9 mouse cellular contexts compared by ENCODE assay signal in the genomic region with DNA sequence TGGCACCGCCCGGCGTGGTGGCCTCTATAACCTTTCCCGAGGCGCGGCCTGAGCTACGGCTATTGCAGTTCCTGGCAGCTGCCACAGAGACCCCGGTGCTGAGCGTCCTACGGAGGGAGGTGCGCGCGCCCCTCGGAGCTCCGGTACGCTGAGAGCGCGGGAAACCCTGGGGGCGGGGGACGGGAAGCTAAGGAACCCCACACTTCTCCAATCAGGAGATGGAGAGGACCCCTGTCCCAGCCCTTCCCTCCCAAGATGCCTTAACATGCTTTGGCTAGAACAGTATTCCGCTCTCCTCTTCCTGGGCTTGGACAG. TPM values are rescaled to one million over a fixed set of nuclear protein-coding genes. Genes with fewer than 3 reads are reported as not detected.
A peak's percentile ranks its signal among the peaks of the same experiment; 100 is the strongest.
DNase-seq lines count a peak whose midpoint lies in the region; ATAC-seq and TF ChIP-seq lines count a peak whose summit lies in the region.
"Had no signal": no experiment of that assay in that cellular context is flagged by ENCODE, and none has a peak within 500 bp of the region (broad histone marks: within the 10 kb centered on the region; RNA-seq: fewer than 3 reads in every experiment).

No protein-coding gene starts in this region.

- no peak for TF ChIP-seq CTCF in kidney, postnatal 0 days (IDR thresholded peaks at IDR 0.05; ENCODE audit: low read depth)
- no peak for TF ChIP-seq CTCF in midbrain, postnatal 0 days (IDR thresholded peaks at IDR 0.05)

- peak overlapping the region; percentile 44 for H3K9ac ChIP-seq in kidney, postnatal 0 days (ENCODE audit: low read depth, low read length)
- peak overlapping the region; percentile 61 for H3K9ac ChIP-seq in embryonic facial prominence, embryonic 11.5 days (replicated peaks; ENCODE audit: low read length)
- H3K9ac ChIP-seq in intestine, embryonic 14.5 days (ENCODE audit: low read length): peak overlapping the region; percentile 34; the same call in 1 of the 2 replicates
- H3K9ac ChIP-seq in midbrain, postnatal 0 days (replicated peaks; ENCODE audit: low read length, poor library complexity, severe bottlenecking): peak overlapping the region; percentile 51

- H3K27ac ChIP-seq in kidney, postnatal 0 days: no peak overlapping the region
- no peak overlapping the region for H3K27ac ChIP-seq in embryonic facial prominence, embryonic 11.5 days (replicated peaks; ENCODE audit: low read depth, low read length)
- no peak overlapping the region for H3K27ac ChIP-seq in intestine, embryonic 14.5 days (ENCODE audit: low read depth)
- H3K27ac ChIP-seq in midbrain, postnatal 0 days (ENCODE audit: low read depth, low read length): no peak overlapping the region

- no peaks in the 10 kb centered on the region for H3K9me3 ChIP-seq in kidney, postnatal 0 days (replicated peaks; ENCODE audit: low read length)
- no peaks in the 10 kb centered on the region for H3K9me3 ChIP-seq in embryonic facial prominence, embryonic 11.5 days (replicated peaks; ENCODE audit: control insufficient read depth, low read length)
- H3K9me3 ChIP-seq in intestine, embryonic 14.5 days (ENCODE audit: control insufficient read depth, low read length): no peaks in the 10 kb centered on the region
- H3K9me3 ChIP-seq in midbrain, postnatal 0 days (ENCODE audit: low read length): no peaks in the 10 kb centered on the region

- peaks cover 34% of the 10 kb centered on the region for H3K36me3 ChIP-seq in kidney, postnatal 0 days (ENCODE audit: insufficient read depth, low read length)
- peaks cover 7% of the 10 kb centered on the region for H3K36me3 ChIP-seq in embryonic facial prominence, embryonic 11.5 days (replicated peaks; ENCODE audit: control insufficient read depth, insufficient read depth, low read depth, low read length)
- H3K36me3 ChIP-seq in intestine, embryonic 14.5 days (ENCODE audit: control insufficient read depth, insufficient read depth, low read length): peaks cover 33% of the 10 kb centered on the region
- H3K36me3 ChIP-seq in midbrain, postnatal 0 days (ENCODE audit: insufficient read depth, low read length): peaks cover 33% of the 10 kb centered on the region

- peak overlapping the region; percentile 76 for H3K4me2 ChIP-seq in kidney, postnatal 0 days (ENCODE audit: low read length)
- peak overlapping the region; percentile 89 for H3K4me2 ChIP-seq in embryonic facial prominence, embryonic 11.5 days (ENCODE audit: low read depth, low read length)
- H3K4me2 ChIP-seq in intestine, embryonic 14.5 days (ENCODE audit: low read length): peak overlapping the region; percentile 56
- peak overlapping the region; percentile 65 for H3K4me2 ChIP-seq in midbrain, postnatal 0 days (ENCODE audit: low read depth, low read length, poor library complexity, severe bottlenecking)

- peak overlapping the region; percentile 38 for H3K4me3 ChIP-seq in kidney, postnatal 0 days (replicated peaks; ENCODE audit: low read depth, low read length)
- H3K4me3 ChIP-seq in embryonic facial prominence, embryonic 11.5 days (ENCODE audit: low read depth, low read length): peak overlapping the region; percentile 46
- peak overlapping the region; percentile 45 for H3K4me3 ChIP-seq in intestine, embryonic 14.5 days (ENCODE audit: low read depth, low read length)
- peak overlapping the region; percentile 38 for H3K4me3 ChIP-seq in midbrain, postnatal 0 days (ENCODE audit: low read depth, low read length)

- no peaks in the 10 kb centered on the region for H3K27me3 ChIP-seq in kidney, postnatal 0 days (ENCODE audit: insufficient read depth, low read length)
- peaks cover 2% of the 10 kb centered on the region; the same call in 1 of the 2 replicates for H3K27me3 ChIP-seq in embryonic facial prominence, embryonic 11.5 days (ENCODE audit: control insufficient read depth, insufficient read depth, low read length)
- peaks cover 22% of the 10 kb centered on the region for H3K27me3 ChIP-seq in intestine, embryonic 14.5 days (replicated peaks; ENCODE audit: control insufficient read depth, insufficient read depth, low read length)
- H3K27me3 ChIP-seq in midbrain, postnatal 0 days (ENCODE audit: insufficient read depth, low read length): peaks cover 16% of the 10 kb centered on the region

- ATAC-seq in kidney, postnatal 0 days (replicated peaks; ENCODE audit: low FRiP score, low read depth): no peak
- no peak for ATAC-seq in embryonic facial prominence, embryonic 11.5 days (replicated peaks; ENCODE audit: insufficient number of reproducible peaks, low FRiP score, low TSS enrichment, low read depth)
- peak; percentile 13; the same call in 1 of the 2 replicates for ATAC-seq in intestine, embryonic 14.5 days (replicated peaks; ENCODE audit: low FRiP score, low TSS enrichment, low read depth)
- ATAC-seq in midbrain, postnatal 0 days (ENCODE audit: low FRiP score): no peak

- WGBS in kidney, postnatal 0 days: 4% methylated on average over 21 of the region's 21 CpGs
- 2% methylated on average over 21 of the region's 21 CpGs for WGBS in embryonic facial prominence, embryonic 11.5 days
- 4% methylated on average over 21 of the region's 21 CpGs for WGBS in intestine, embryonic 14.5 days
- 3% methylated on average over 20 of the region's 21 CpGs for WGBS in midbrain, postnatal 0 days

- H3K4me1 ChIP-seq in kidney, postnatal 0 days (replicated peaks; ENCODE audit: insufficient read depth, low read length): peaks cover 14% of the 10 kb centered on the region
- no peaks in the 10 kb centered on the region for H3K4me1 ChIP-seq in embryonic facial prominence, embryonic 11.5 days (ENCODE audit: control insufficient read depth, insufficient read depth, low read length)
- H3K4me1 ChIP-seq in intestine, embryonic 14.5 days (replicated peaks; ENCODE audit: control insufficient read depth, insufficient read depth, low read length): no peaks in the 10 kb centered on the region; the same call in none of the 2 replicates
- H3K4me1 ChIP-seq in midbrain, postnatal 0 days (ENCODE audit: insufficient read depth, low read length): no peaks in the 10 kb centered on the region

- DNase-seq in kidney, postnatal 0 days (ENCODE audit: low spot score): peak; percentile 14
- no peak for DNase-seq in kidney, postnatal 10 days
- peak; percentile 68 for DNase-seq in embryonic facial prominence, embryonic 11.5 days (ENCODE audit: low spot score)
- DNase-seq in intestine, embryonic 14.5 days (ENCODE audit: low spot score): peak; percentile 70
- DNase-seq in midbrain, postnatal 0 days (ENCODE audit: low spot score): no peak
- no peak for DNase-seq in Muller cell, postnatal 12 days (ENCODE audit: inconsistent ontology term)
- no peak for DNase-seq in cerebellum, adult 18-20 months
- DNase-seq in adrenal gland, adult 2 months: no peak
- DNase-seq: lung, postnatal 14 days had no signal

RNA-seq across cellular contexts. Expression of a gene that starts 0.6 kb away (rescaled TPM):
- polyA plus RNA-seq in kidney, postnatal 0 days (2015; fragmentation: Nextera tagmentation; extraction: Ambion mirVana): 0.17 and 0.20 TPM in 2 replicates
- 0.21 and 0.22 TPM in 2 replicates for polyA plus RNA-seq in embryonic facial prominence, embryonic 11.5 days (2014; fragmentation: Nextera tagmentation; extraction: Ambion mirVana)
- polyA plus RNA-seq in intestine, embryonic 14.5 days (2014; fragmentation: Nextera tagmentation; extraction: Ambion mirVana): 0.23 and 0.28 TPM in 2 replicates
- total RNA-seq in midbrain, postnatal 0 days (2014; rRNA removed): 0.42 and 2.2 TPM in 2 replicates
- 0.11 and 0.21 TPM in 2 replicates for polyA plus RNA-seq in midbrain, postnatal 0 days (2015; fragmentation: Nextera tagmentation; extraction: Ambion mirVana)
- total RNA-seq in adrenal gland, adult 2 months (2021): under 1 TPM in 1 of 2 experiments, not detected in 1; 0.31 TPM
- polyA plus RNA-seq in adrenal gland, adult 2 months (2012; rRNA removed): 0.09 and 0.17 TPM in 2 replicates

RNA-seq across cellular contexts. Expression of a gene that starts 11.2 kb away (rescaled TPM):
- 78.9 and 81.9 TPM in 2 replicates for polyA plus RNA-seq in kidney, postnatal 0 days (2015; fragmentation: Nextera tagmentation; extraction: Ambion mirVana)
- polyA plus RNA-seq in embryonic facial prominence, embryonic 11.5 days (2014; fragmentation: Nextera tagmentation; extraction: Ambion mirVana): 118 and 123 TPM in 2 replicates
- polyA plus RNA-seq in intestine, embryonic 14.5 days (2014; fragmentation: Nextera tagmentation; extraction: Ambion mirVana): 126 and 134 TPM in 2 replicates
- total RNA-seq in midbrain, postnatal 0 days (2014; rRNA removed): 72.6 and 87.6 TPM in 2 replicates
- 102 and 116 TPM in 2 replicates for polyA plus RNA-seq in midbrain, postnatal 0 days (2015; fragmentation: Nextera tagmentation; extraction: Ambion mirVana)
- 10 to 100 TPM; 29.4 to 31.5 TPM for total RNA-seq in adrenal gland, adult 2 months (2021)
- 66.1 and 66.8 TPM in 2 replicates for polyA plus RNA-seq in adrenal gland, adult 2 months (2012; rRNA removed)

RNA-seq across cellular contexts. Expression of a gene that starts 13.0 kb away (rescaled TPM):
- 23.7 and 26.6 TPM in 2 replicates for polyA plus RNA-seq in kidney, postnatal 0 days (2015; fragmentation: Nextera tagmentation; extraction: Ambion mirVana)
- 13.4 and 13.7 TPM in 2 replicates for polyA plus RNA-seq in embryonic facial prominence, embryonic 11.5 days (2014; fragmentation: Nextera tagmentation; extraction: Ambion mirVana)
- 14.4 and 17.5 TPM in 2 replicates for polyA plus RNA-seq in intestine, embryonic 14.5 days (2014; fragmentation: Nextera tagmentation; extraction: Ambion mirVana)
- total RNA-seq in midbrain, postnatal 0 days (2014; rRNA removed): 134 and 172 TPM in 2 replicates
- 26.2 and 29.3 TPM in 2 replicates for polyA plus RNA-seq in midbrain, postnatal 0 days (2015; fragmentation: Nextera tagmentation; extraction: Ambion mirVana)
- 100 to 1,000 TPM; 142 to 143 TPM for total RNA-seq in adrenal gland, adult 2 months (2021)
- polyA plus RNA-seq in adrenal gland, adult 2 months (2012; rRNA removed): 619 and 624 TPM in 2 replicates

RNA-seq across cellular contexts. Expression of a gene that starts 17.2 kb away (rescaled TPM):
- polyA plus RNA-seq in kidney, postnatal 0 days (2015; fragmentation: Nextera tagmentation; extraction: Ambion mirVana): 221 and 261 TPM in 2 replicates
- 255 and 271 TPM in 2 replicates for polyA plus RNA-seq in embryonic facial prominence, embryonic 11.5 days (2014; fragmentation: Nextera tagmentation; extraction: Ambion mirVana)
- 320 and 368 TPM in 2 replicates for polyA plus RNA-seq in intestine, embryonic 14.5 days (2014; fragmentation: Nextera tagmentation; extraction: Ambion mirVana)
- 14.8 and 19.5 TPM in 2 replicates for total RNA-seq in midbrain, postnatal 0 days (2014; rRNA removed)
- polyA plus RNA-seq in midbrain, postnatal 0 days (2015; fragmentation: Nextera tagmentation; extraction: Ambion mirVana): 12.6 and 12.8 TPM in 2 replicates
- 10 to 100 TPM; 29.5 to 50.1 TPM for total RNA-seq in adrenal gland, adult 2 months (2021)
- polyA plus RNA-seq in adrenal gland, adult 2 months (2012; rRNA removed): 53.0 and 58.8 TPM in 2 replicates

RNA-seq across cellular contexts. Expression of a gene that starts 25.2 kb away (rescaled TPM):
- polyA plus RNA-seq in kidney, postnatal 0 days (2015; fragmentation: Nextera tagmentation; extraction: Ambion mirVana): 2.4 and 2.6 TPM in 2 replicates
- 0.98 and 1.3 TPM in 2 replicates for polyA plus RNA-seq in embryonic facial prominence, embryonic 11.5 days (2014; fragmentation: Nextera tagmentation; extraction: Ambion mirVana)
- 3.7 and 3.8 TPM in 2 replicates for polyA plus RNA-seq in intestine, embryonic 14.5 days (2014; fragmentation: Nextera tagmentation; extraction: Ambion mirVana)
- 9.3 TPM in 2 replicates for total RNA-seq in midbrain, postnatal 0 days (2014; rRNA removed)
- polyA plus RNA-seq in midbrain, postnatal 0 days (2015; fragmentation: Nextera tagmentation; extraction: Ambion mirVana): 1.7 and 1.9 TPM in 2 replicates
- total RNA-seq in adrenal gland, adult 2 months (2021): 10 to 100 TPM; 18.4 to 22.9 TPM
- 28.6 TPM in 2 replicates for polyA plus RNA-seq in adrenal gland, adult 2 months (2012; rRNA removed)

Comparison
In these comparisons a context has a peak if more than half of its experiments do, and no peak if none do; other contexts are left out.
1. DNase-seq: peak in kidney, postnatal 0 days (single experiment), embryonic facial prominence, embryonic 11.5 days (single experiment) and intestine, embryonic 14.5 days (single experiment); none in kidney, postnatal 10 days (single experiment), midbrain, postnatal 0 days (single experiment), Muller cell, postnatal 12 days (single experiment), cerebellum, adult 18-20 months (0 of 2) and adrenal gland, adult 2 months (single experiment).
2. RNA of a gene that starts 13.0 kb away (polyA plus RNA-seq): 619 to 624 TPM in adrenal gland, adult 2 months; 26.2 to 29.3 TPM in midbrain, postnatal 0 days, 23.7 to 26.6 TPM in kidney, postnatal 0 days, 14.4 to 17.5 TPM in intestine, embryonic 14.5 days and 13.4 to 13.7 TPM in embryonic facial prominence, embryonic 11.5 days; every median in the first group is over 10 times any median in the second.
3. Peak in every context shown above with its lines, with median percentiles within 50 percentile points of each other: H3K4me2 ChIP-seq, H3K4me3 ChIP-seq and H3K9ac ChIP-seq.